Mouse (Mus musculus): Measurements from ENCODE around the gene Slc25a45. TPM values are rescaled to one million over a fixed set of nuclear protein-coding genes. Genes with fewer than 3 reads are reported as not detected.
A peak's percentile ranks its signal among the peaks of the same experiment; 100 is the strongest.

Gene Slc25a45
- polyA plus RNA-seq, 1 experiment from 2014 or later: 11.4 TPM

- DNase-seq (ENCODE audit: low spot score): no peak
Observed at GRCm38 (mm10) chr19:5925311-5925855, 47.8 kb downstream of the Slc25a45 start.

- no peak for DNase-seq (ENCODE audit: low spot score)
Observed at GRCm38 (mm10) chr19:5927026-5927425, 49.4 kb downstream of the Slc25a45 start.

GRCm38 (mm10) chr19:5927532-5927931 lies 49.9 kb downstream of the Slc25a45 start:
- peak; percentile 44 for DNase-seq (ENCODE audit: low spot score)

GRCm38 (mm10) chr19:5928104-5928503 lies 50.5 kb downstream of the Slc25a45 start:
- no peak for DNase-seq (ENCODE audit: low spot score)

GRCm38 (mm10) chr19:5928546-5928945 lies 50.9 kb downstream of the Slc25a45 start:
- no peak for DNase-seq (ENCODE audit: low spot score)

GRCm38 (mm10) chr19:5929634-5930596 lies 52.3 kb downstream of the Slc25a45 start:
- DNase-seq (ENCODE audit: low spot score): no peak

GRCm38 (mm10) chr19:5935266-5935665 lies 57.7 kb downstream of the Slc25a45 start:
- no peak for DNase-seq (ENCODE audit: low spot score)

Other genes starting within 250 kb of the Slc25a45 start
- 50.0 and 56.2 TPM in 2 replicates for gene Rela, start 240.3 kb upstream of the Slc25a45 start, polyA plus RNA-seq (2015; fragmentation: Nextera tagmentation; extraction: Ambion mirVana)
- 37.4 and 39.2 TPM in 2 replicates for gene Sipa1, start 214.1 kb upstream of the Slc25a45 start, polyA plus RNA-seq (2015; fragmentation: Nextera tagmentation; extraction: Ambion mirVana)
- 25.7 and 29.2 TPM in 2 replicates for gene Map3k11, start 189.1 kb upstream of the Slc25a45 start, polyA plus RNA-seq (2015; fragmentation: Nextera tagmentation; extraction: Ambion mirVana)
- 13.7 and 19.4 TPM in 2 replicates for gene Pcnx3, start 188.9 kb upstream of the Slc25a45 start, polyA plus RNA-seq (2015; fragmentation: Nextera tagmentation; extraction: Ambion mirVana)
- 0.32 and 0.74 TPM in 2 replicates for gene Kcnk7, start 173.4 kb upstream of the Slc25a45 start, polyA plus RNA-seq (2015; fragmentation: Nextera tagmentation; extraction: Ambion mirVana)
- 17.6 TPM in 2 replicates for gene Ehbp1l1, start 151.5 kb upstream of the Slc25a45 start, polyA plus RNA-seq (2015; fragmentation: Nextera tagmentation; extraction: Ambion mirVana)
- 91.8 and 92.5 TPM in 2 replicates for gene Fam89b, start 148.2 kb upstream of the Slc25a45 start, polyA plus RNA-seq (2015; fragmentation: Nextera tagmentation; extraction: Ambion mirVana)
- gene Ltbp3, start 136.9 kb upstream of the Slc25a45 start, polyA plus RNA-seq (2015; fragmentation: Nextera tagmentation; extraction: Ambion mirVana): 9.7 and 10.2 TPM in 2 replicates
- 38.0 and 40.9 TPM in 2 replicates for gene Scyl1, start 106.4 kb upstream of the Slc25a45 start, polyA plus RNA-seq (2015; fragmentation: Nextera tagmentation; extraction: Ambion mirVana)
- 72.4 and 75.2 TPM in 2 replicates for gene Frmd8, start 2.5 kb upstream of the Slc25a45 start, polyA plus RNA-seq (2015; fragmentation: Nextera tagmentation; extraction: Ambion mirVana)
- 3.3 and 4.1 TPM in 2 replicates for gene Tigd3, start 16.3 kb downstream of the Slc25a45 start, polyA plus RNA-seq (2015; fragmentation: Nextera tagmentation; extraction: Ambion mirVana)
- 104 and 116 TPM in 2 replicates for gene Dpf2, start 35.2 kb downstream of the Slc25a45 start, polyA plus RNA-seq (2015; fragmentation: Nextera tagmentation; extraction: Ambion mirVana)
- 5.2 and 6.7 TPM in 2 replicates for gene Cdc42ep2, start 47.0 kb downstream of the Slc25a45 start, polyA plus RNA-seq (2015; fragmentation: Nextera tagmentation; extraction: Ambion mirVana)
- 61.4 and 71.4 TPM in 2 replicates for gene Pola2, start 86.4 kb downstream of the Slc25a45 start, polyA plus RNA-seq (2015; fragmentation: Nextera tagmentation; extraction: Ambion mirVana)
- gene Slc22a20, start 108.3 kb downstream of the Slc25a45 start, polyA plus RNA-seq (2015; fragmentation: Nextera tagmentation; extraction: Ambion mirVana): not detected in 2 replicates
- 19.8 and 21.6 TPM in 2 replicates for gene Capn1, start 138.1 kb downstream of the Slc25a45 start, polyA plus RNA-seq (2015; fragmentation: Nextera tagmentation; extraction: Ambion mirVana)
- gene Syvn1, start 168.8 kb downstream of the Slc25a45 start, polyA plus RNA-seq (2015; fragmentation: Nextera tagmentation; extraction: Ambion mirVana): 15.1 and 16.5 TPM in 2 replicates
- 65.2 and 71.4 TPM in 2 replicates for gene Mrpl49, start 180.0 kb downstream of the Slc25a45 start, polyA plus RNA-seq (2015; fragmentation: Nextera tagmentation; extraction: Ambion mirVana)
- 1,297 and 1,312 TPM in 2 replicates for gene Fau, start 180.0 kb downstream of the Slc25a45 start, polyA plus RNA-seq (2015; fragmentation: Nextera tagmentation; extraction: Ambion mirVana)
- gene Znhit2, start 183.4 kb downstream of the Slc25a45 start, polyA plus RNA-seq (2015; fragmentation: Nextera tagmentation; extraction: Ambion mirVana): 48.3 and 55.4 TPM in 2 replicates
- 10.1 and 10.3 TPM in 2 replicates for gene Tm7sf2, start 190.6 kb downstream of the Slc25a45 start, polyA plus RNA-seq (2015; fragmentation: Nextera tagmentation; extraction: Ambion mirVana)
- 69.3 and 77.1 TPM in 2 replicates for gene Vps51, start 199.4 kb downstream of the Slc25a45 start, polyA plus RNA-seq (2015; fragmentation: Nextera tagmentation; extraction: Ambion mirVana)
- gene Tmem262, start 202.2 kb downstream of the Slc25a45 start, polyA plus RNA-seq (2015; fragmentation: Nextera tagmentation; extraction: Ambion mirVana): 0.44 TPM in 1 of 2 replicates, not detected in the other
- gene Gm28374, start 204.4 kb downstream of the Slc25a45 start, polyA plus RNA-seq (2015; fragmentation: Nextera tagmentation; extraction: Ambion mirVana): 0.68 and 1.4 TPM in 2 replicates
- 52.1 and 55.3 TPM in 2 replicates for gene Zfpl1, start 207.1 kb downstream of the Slc25a45 start, polyA plus RNA-seq (2015; fragmentation: Nextera tagmentation; extraction: Ambion mirVana)
- gene Cdca5, start 207.2 kb downstream of the Slc25a45 start, polyA plus RNA-seq (2015; fragmentation: Nextera tagmentation; extraction: Ambion mirVana): 53.2 and 53.6 TPM in 2 replicates
- 0.27 TPM in 1 of 2 replicates, not detected in the other for gene AC131692.1, start 216.6 kb downstream of the Slc25a45 start, polyA plus RNA-seq (2015; fragmentation: Nextera tagmentation; extraction: Ambion mirVana)
- gene Naaladl1, start 228.0 kb downstream of the Slc25a45 start, polyA plus RNA-seq (2015; fragmentation: Nextera tagmentation; extraction: Ambion mirVana): 0.06 and 0.10 TPM in 2 replicates
- 46.4 and 48.5 TPM in 2 replicates for gene Sac3d1, start 240.8 kb downstream of the Slc25a45 start, polyA plus RNA-seq (2015; fragmentation: Nextera tagmentation; extraction: Ambion mirVana)